Mouse (Mus musculus): ENCODE data around the gene Fstl3. TPM values are rescaled to one million over a fixed set of nuclear protein-coding genes. Genes with fewer than 3 reads are reported as not detected.

Fstl3 gene
- polyA plus RNA-seq, 1 experiment from 2014 or later, result 1.5 TPM

- 78% methylated on average over 10 of the region's 10 CpGs for WGBS
- Histone ChIP-seq H3K4me1 (replicated peaks; ENCODE audit: control insufficient read depth, insufficient read depth, low read length) (peaks cover 28% of the 10 kb centered on the region), H3K9ac (ENCODE audit: low read depth, low read length) (no peak overlapping the region), H3K27me3 (ENCODE audit: control insufficient read depth, insufficient read depth, low read length) (no peaks in the 10 kb centered on the region), H3K9me3 (ENCODE audit: control insufficient read depth, low read length) (no peaks in the 10 kb centered on the region), H3K36me3 (ENCODE audit: control insufficient read depth, insufficient read depth, low read length) (0 out of 2 replicates have a peak, but pooled peaks cover 4% of the 10 kb centered on the region), H3K4me2 (replicated peaks; ENCODE audit: low read depth, low read length) (no peak overlapping the region), H3K27ac (ENCODE audit: low read depth, low read length) (no peak overlapping the region), H3K4me3 (ENCODE audit: low read depth, low read length) (no peak overlapping the region)
- no peak for DNase-seq (ENCODE audit: low spot score)
- ATAC-seq (ENCODE audit: low FRiP score), result no peak
These were observed 29.9 kb downstream of the Fstl3 start for GRCm38 (mm10) chr10:79806972-79807371.

DNA sequence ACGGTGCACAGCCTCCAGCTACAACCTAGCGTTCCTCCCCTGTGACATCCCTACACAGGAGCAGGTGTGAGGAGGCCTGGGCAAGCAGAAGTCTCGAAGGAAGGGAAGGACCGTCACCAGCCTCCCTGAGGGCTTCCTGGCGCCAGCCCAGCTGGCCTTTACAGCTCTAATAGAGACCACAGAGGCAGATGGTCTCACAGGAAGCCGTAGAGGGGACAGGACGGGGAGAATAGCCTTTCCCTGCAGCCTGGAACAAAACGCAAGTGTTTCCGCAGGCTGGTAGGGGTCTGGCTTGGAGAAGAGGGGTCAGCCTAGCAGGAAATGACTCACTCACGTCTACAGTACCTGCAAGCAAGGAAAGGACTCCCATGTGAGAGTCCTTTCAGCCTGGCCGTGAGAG lies 30.8 kb downstream of the Fstl3 start:
- H3K36me3 ChIP-seq (ENCODE audit: control insufficient read depth, insufficient read depth, low read length), result 0 out of 2 replicates have a peak, but pooled peaks cover 4% of the 10 kb centered on the region
- no peak overlapping the region for H3K9ac ChIP-seq (ENCODE audit: low read depth, low read length)
- no peak for ATAC-seq (ENCODE audit: low FRiP score)
- H3K27ac ChIP-seq (ENCODE audit: low read depth, low read length), result peak overlapping the region; percentile 76
- no peaks in the 10 kb centered on the region for H3K9me3 ChIP-seq (ENCODE audit: control insufficient read depth, low read length)
- no peak overlapping the region for H3K4me3 ChIP-seq (ENCODE audit: low read depth, low read length)
- no peaks in the 10 kb centered on the region for H3K27me3 ChIP-seq (ENCODE audit: control insufficient read depth, insufficient read depth, low read length)
- H3K4me1 ChIP-seq (replicated peaks; ENCODE audit: control insufficient read depth, insufficient read depth, low read length), result peaks cover 20% of the 10 kb centered on the region
- no peak overlapping the region for H3K4me2 ChIP-seq (replicated peaks; ENCODE audit: low read depth, low read length)
- DNase-seq (ENCODE audit: low spot score), result no peak
- WGBS, result 57% methylated on average over 11 of the region's 11 CpGs

DNA sequence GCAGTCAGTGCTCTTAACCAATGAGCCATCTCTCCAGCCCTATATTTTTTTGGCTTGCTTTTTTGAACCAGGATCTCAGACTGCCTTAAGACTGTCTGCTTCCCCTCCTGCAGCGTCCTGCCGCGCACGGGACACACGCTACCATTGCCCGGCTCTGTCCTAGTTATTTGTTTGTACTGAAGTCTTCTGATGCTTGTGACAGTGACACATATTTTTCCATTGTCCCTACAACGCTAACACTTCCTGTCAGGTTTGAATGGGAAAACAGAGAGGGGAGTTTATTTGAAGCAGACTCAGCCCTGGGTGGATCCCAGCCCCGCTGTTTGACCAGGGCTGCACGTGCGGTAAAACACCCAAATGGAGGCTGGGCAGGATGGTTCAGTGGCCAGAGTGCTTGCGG lies 31.7 kb downstream of the Fstl3 start:
- 93% methylated on average over 11 of the region's 11 CpGs for WGBS
- 0 out of 2 replicates have a peak, but pooled peaks cover 4% of the 10 kb centered on the region for H3K36me3 ChIP-seq (ENCODE audit: control insufficient read depth, insufficient read depth, low read length)

GRCm38 (mm10) chr10:79811736-79812637 lies 34.9 kb downstream of the Fstl3 start:
- 34% methylated on average over 15 of the region's 15 CpGs for WGBS
- H3K4me2 ChIP-seq (replicated peaks; ENCODE audit: low read depth, low read length), result no peak overlapping the region
- H3K4me3 ChIP-seq (ENCODE audit: low read depth, low read length), result no peak overlapping the region
- H3K27me3 ChIP-seq (ENCODE audit: control insufficient read depth, insufficient read depth, low read length), result no peaks in the 10 kb centered on the region
- no peaks in the 10 kb centered on the region for H3K4me1 ChIP-seq (replicated peaks; ENCODE audit: control insufficient read depth, insufficient read depth, low read length)
- DNase-seq (ENCODE audit: low spot score), result peak; percentile 89
- peak; percentile 63 for ATAC-seq (ENCODE audit: low FRiP score)
- peaks cover 4% of the 10 kb centered on the region; the same call in 1 of the 2 replicates for H3K36me3 ChIP-seq (ENCODE audit: control insufficient read depth, insufficient read depth, low read length)
- H3K9me3 ChIP-seq (ENCODE audit: control insufficient read depth, low read length), result no peaks in the 10 kb centered on the region
- H3K27ac ChIP-seq (ENCODE audit: low read depth, low read length), result peak overlapping the region; percentile 40; the same call in 1 of the 2 replicates
- H3K9ac ChIP-seq (ENCODE audit: low read depth, low read length), result no peak overlapping the region

More for the DNA sequence above, 31.7 kb downstream of the Fstl3 start:
- Histone ChIP-seq H3K27ac (ENCODE audit: low read depth, low read length) (no peak overlapping the region), H3K4me3 (ENCODE audit: low read depth, low read length) (no peak overlapping the region), H3K4me1 (replicated peaks; ENCODE audit: control insufficient read depth, insufficient read depth, low read length) (peaks cover 15% of the 10 kb centered on the region), H3K4me2 (replicated peaks; ENCODE audit: low read depth, low read length) (no peak overlapping the region), H3K27me3 (ENCODE audit: control insufficient read depth, insufficient read depth, low read length) (no peaks in the 10 kb centered on the region), H3K9ac (ENCODE audit: low read depth, low read length) (no peak overlapping the region), H3K9me3 (ENCODE audit: control insufficient read depth, low read length) (no peaks in the 10 kb centered on the region)
- no peak for ATAC-seq (ENCODE audit: low FRiP score)
- DNase-seq (ENCODE audit: low spot score), result no peak

- no peak overlapping the region for H3K9ac ChIP-seq (ENCODE audit: low read depth, low read length)
- H3K9me3 ChIP-seq (ENCODE audit: control insufficient read depth, low read length), result no peaks in the 10 kb centered on the region
- no peaks in the 10 kb centered on the region for H3K4me1 ChIP-seq (replicated peaks; ENCODE audit: control insufficient read depth, insufficient read depth, low read length)
- H3K4me2 ChIP-seq (replicated peaks; ENCODE audit: low read depth, low read length), result no peak overlapping the region
- H3K27me3 ChIP-seq (ENCODE audit: control insufficient read depth, insufficient read depth, low read length), result no peaks in the 10 kb centered on the region
- DNase-seq (ENCODE audit: low spot score) (no peak), ATAC-seq (ENCODE audit: low FRiP score) (no peak)
- H3K27ac ChIP-seq (ENCODE audit: low read depth, low read length), result no peak overlapping the region
- peaks cover 8% of the 10 kb centered on the region for H3K36me3 ChIP-seq (ENCODE audit: control insufficient read depth, insufficient read depth, low read length)
- H3K4me3 ChIP-seq (ENCODE audit: low read depth, low read length), result no peak overlapping the region
- WGBS, result 85% methylated on average over 5 of the region's 5 CpGs
These were observed 37.3 kb downstream of the Fstl3 start for GRCm38 (mm10) chr10:79814271-79814842.

- 84% methylated on average over 12 of the region's 12 CpGs for WGBS
- peaks cover 13% of the 10 kb centered on the region for H3K36me3 ChIP-seq (ENCODE audit: control insufficient read depth, insufficient read depth, low read length)
- DNase-seq (ENCODE audit: low spot score), result no peak
These were observed 38.8 kb downstream of the Fstl3 start for GRCm38 (mm10) chr10:79815671-79816494.

DNA sequence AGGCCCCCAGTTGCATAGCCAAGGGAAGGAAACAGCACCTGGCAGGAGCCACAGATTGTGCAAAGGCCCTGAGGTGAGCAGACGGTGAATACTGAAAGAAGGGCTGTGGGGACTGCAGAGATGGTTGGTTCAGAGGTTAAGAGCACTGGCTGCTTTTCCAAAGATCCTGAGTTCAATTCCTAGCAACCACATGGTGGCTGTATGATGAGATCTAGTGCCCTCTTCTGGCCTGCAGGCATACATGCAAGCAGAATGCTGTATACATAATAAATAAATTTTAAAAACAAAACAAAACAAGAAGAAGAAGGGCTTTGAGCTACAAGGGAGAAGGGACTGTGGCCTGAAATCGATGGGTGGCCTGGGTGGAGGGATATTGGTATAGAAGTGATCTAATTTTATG lies 40.0 kb downstream of the Fstl3 start:
- H3K4me1 ChIP-seq (replicated peaks; ENCODE audit: control insufficient read depth, insufficient read depth, low read length), result no peaks in the 10 kb centered on the region
- no peak overlapping the region for H3K27ac ChIP-seq (ENCODE audit: low read depth, low read length)
- no peak overlapping the region for H3K9ac ChIP-seq (ENCODE audit: low read depth, low read length)
- no peak overlapping the region for H3K4me3 ChIP-seq (ENCODE audit: low read depth, low read length)
- no peak for DNase-seq (ENCODE audit: low spot score)
- 76% methylated on average over 2 of the region's 2 CpGs for WGBS
- peaks cover 9% of the 10 kb centered on the region for H3K36me3 ChIP-seq (ENCODE audit: control insufficient read depth, insufficient read depth, low read length)
- no peak overlapping the region for H3K4me2 ChIP-seq (replicated peaks; ENCODE audit: low read depth, low read length)
- H3K27me3 ChIP-seq (ENCODE audit: control insufficient read depth, insufficient read depth, low read length), result no peaks in the 10 kb centered on the region
- no peaks in the 10 kb centered on the region for H3K9me3 ChIP-seq (ENCODE audit: control insufficient read depth, low read length)
- no peak for ATAC-seq (ENCODE audit: low FRiP score)

More at GRCm38 (mm10) chr10:79815671-79816494, 38.8 kb downstream of the Fstl3 start:
- H3K27me3 ChIP-seq (ENCODE audit: control insufficient read depth, insufficient read depth, low read length), result no peaks in the 10 kb centered on the region
- H3K9me3 ChIP-seq (ENCODE audit: control insufficient read depth, low read length), result no peaks in the 10 kb centered on the region
- H3K4me2 ChIP-seq (replicated peaks; ENCODE audit: low read depth, low read length), result no peak overlapping the region
- H3K4me3 ChIP-seq (ENCODE audit: low read depth, low read length), result no peak overlapping the region
- H3K9ac ChIP-seq (ENCODE audit: low read depth, low read length), result no peak overlapping the region
- ATAC-seq (ENCODE audit: low FRiP score), result no peak
- no peak overlapping the region for H3K27ac ChIP-seq (ENCODE audit: low read depth, low read length)
- H3K4me1 ChIP-seq (replicated peaks; ENCODE audit: control insufficient read depth, insufficient read depth, low read length), result no peaks in the 10 kb centered on the region

- no peak overlapping the region for H3K4me2 ChIP-seq (replicated peaks; ENCODE audit: low read depth, low read length)
- no peak overlapping the region for H3K27ac ChIP-seq (ENCODE audit: low read depth, low read length)
- H3K36me3 ChIP-seq (ENCODE audit: control insufficient read depth, insufficient read depth, low read length), result peaks cover 9% of the 10 kb centered on the region
- no peaks in the 10 kb centered on the region for H3K9me3 ChIP-seq (ENCODE audit: control insufficient read depth, low read length)
- H3K4me1 ChIP-seq (replicated peaks; ENCODE audit: control insufficient read depth, insufficient read depth, low read length), result peaks cover 4% of the 10 kb centered on the region; the same call in 1 of the 2 replicates
- H3K9ac ChIP-seq (ENCODE audit: low read depth, low read length), result no peak overlapping the region
- WGBS, result 66% methylated on average over 4 of the region's 4 CpGs
- H3K4me3 ChIP-seq (ENCODE audit: low read depth, low read length), result no peak overlapping the region
- ATAC-seq (ENCODE audit: low FRiP score) (no peak), DNase-seq (ENCODE audit: low spot score) (no peak)
- no peaks in the 10 kb centered on the region for H3K27me3 ChIP-seq (ENCODE audit: control insufficient read depth, insufficient read depth, low read length)
These were observed 41.2 kb downstream of the Fstl3 start for GRCm38 (mm10) chr10:79818225-79818624.

All from hindbrain, embryonic 11.5 days (tissue).